Mouse (Mus musculus): Measurements from ENCODE around the gene Mef2c.

DNA sequence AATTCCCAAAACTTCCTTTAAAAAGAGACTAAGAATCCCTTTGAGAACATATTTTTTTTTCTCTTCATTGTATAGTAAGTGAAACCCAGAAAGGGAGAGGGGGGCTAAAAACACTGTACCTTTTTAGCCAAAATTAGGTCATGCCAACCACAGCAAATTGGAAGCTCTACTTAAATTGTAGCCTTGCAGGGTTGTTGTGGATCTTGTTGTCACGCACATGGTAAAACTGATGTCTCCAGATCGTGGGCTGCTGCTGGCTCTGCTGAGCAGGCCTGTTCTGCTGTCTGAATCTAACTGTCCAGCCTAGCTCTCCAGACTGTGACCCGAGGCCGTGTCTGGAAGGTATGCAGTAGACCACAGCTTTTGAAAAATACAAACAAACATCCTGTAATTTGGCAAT is 40.9 kb downstream of the Mef2c start:
- no peak for TF ChIP-seq CTCF (IDR thresholded peaks at IDR 0.05; ENCODE audit: borderline replicate concordance, insufficient read depth, low read depth, low read length)
- TF ChIP-seq POLR2A (IDR thresholded peaks at IDR 0.05; ENCODE audit: borderline replicate concordance, insufficient read depth, low read length), result no peak
